Mouse (Mus musculus): Measurements from ENCODE around the gene Cpn2. TPM values are rescaled to one million over a fixed set of nuclear protein-coding genes. Genes with fewer than 3 reads are reported as not detected.

Gene Cpn2
- polyA plus RNA-seq, 1 experiment, result 0.02 TPM

GRCm38 (mm10) chr16:30278406-30278805, 11.1 kb upstream of the Cpn2 start:
- Histone ChIP-seq H3K27me3 (ENCODE audit: control insufficient read depth, insufficient read depth, low read length) (no peaks in the 10 kb centered on the region), H3K4me1 (ENCODE audit: control insufficient read depth, insufficient read depth, low read length) (peaks cover 8% of the 10 kb centered on the region)
- TF ChIP-seq POLR2A (IDR thresholded peaks at IDR 0.05; ENCODE audit: control insufficient read depth, low read depth, low read length) (no peak), CTCF (IDR thresholded peaks at IDR 0.05; ENCODE audit: control insufficient read depth, insufficient read depth, insufficient replicate concordance, low read depth, low read length) (no peak)

GRCm38 (mm10) chr16:30275558-30276340, 8.4 kb upstream of the Cpn2 start:
- H3K4me3 ChIP-seq (ENCODE audit: control insufficient read depth, low read depth, low read length), result no peak overlapping the region
- H3K27me3 ChIP-seq (ENCODE audit: control insufficient read depth, insufficient read depth, low read length), result no peaks in the 10 kb centered on the region
- H3K4me1 ChIP-seq (ENCODE audit: control insufficient read depth, insufficient read depth, low read length), result no peaks in the 10 kb centered on the region
- no peak for TF ChIP-seq POLR2A (IDR thresholded peaks at IDR 0.05; ENCODE audit: control insufficient read depth, low read depth, low read length)
- TF ChIP-seq CTCF (IDR thresholded peaks at IDR 0.05; ENCODE audit: control insufficient read depth, insufficient read depth, insufficient replicate concordance, low read depth, low read length), result no peak
- no peaks in the 10 kb centered on the region for H3K36me3 ChIP-seq (ENCODE audit: control insufficient read depth, insufficient read depth, low read length)
- no peak overlapping the region for H3K27ac ChIP-seq (ENCODE audit: control insufficient read depth, insufficient read depth, low read depth, low read length)

More at GRCm38 (mm10) chr16:30278406-30278805, 11.1 kb upstream of the Cpn2 start:
- Histone ChIP-seq H3K27ac (ENCODE audit: control insufficient read depth, insufficient read depth, low read depth, low read length) (no peak overlapping the region), H3K36me3 (ENCODE audit: control insufficient read depth, insufficient read depth, low read length) (no peaks in the 10 kb centered on the region), H3K4me3 (ENCODE audit: control insufficient read depth, low read depth, low read length) (no peak overlapping the region)

- H3K27me3 ChIP-seq (ENCODE audit: control insufficient read depth, insufficient read depth, low read length), result no peaks in the 10 kb centered on the region
- no peak for TF ChIP-seq POLR2A (IDR thresholded peaks at IDR 0.05; ENCODE audit: control insufficient read depth, low read depth, low read length)
- TF ChIP-seq CTCF (IDR thresholded peaks at IDR 0.05; ENCODE audit: control insufficient read depth, insufficient read depth, insufficient replicate concordance, low read depth, low read length), result no peak
- no peak overlapping the region for H3K4me3 ChIP-seq (ENCODE audit: control insufficient read depth, low read depth, low read length)
Measured at GRCm38 (mm10) chr16:30273065-30273464, 5.8 kb upstream of the Cpn2 start.

GRCm38 (mm10) chr16:30271941-30272595, 4.8 kb upstream of the Cpn2 start:
- no peaks in the 10 kb centered on the region for H3K27me3 ChIP-seq (ENCODE audit: control insufficient read depth, insufficient read depth, low read length)
- H3K27ac ChIP-seq (ENCODE audit: control insufficient read depth, insufficient read depth, low read depth, low read length), result no peak overlapping the region
- no peaks in the 10 kb centered on the region for H3K36me3 ChIP-seq (ENCODE audit: control insufficient read depth, insufficient read depth, low read length)
- TF ChIP-seq CTCF (IDR thresholded peaks at IDR 0.05; ENCODE audit: control insufficient read depth, insufficient read depth, insufficient replicate concordance, low read depth, low read length) (no peak), POLR2A (IDR thresholded peaks at IDR 0.05; ENCODE audit: control insufficient read depth, low read depth, low read length) (no peak)
- no peak overlapping the region for H3K4me3 ChIP-seq (ENCODE audit: control insufficient read depth, low read depth, low read length)
- no peaks in the 10 kb centered on the region for H3K4me1 ChIP-seq (ENCODE audit: control insufficient read depth, insufficient read depth, low read length)

More at GRCm38 (mm10) chr16:30273065-30273464, 5.8 kb upstream of the Cpn2 start:
- H3K27ac ChIP-seq (ENCODE audit: control insufficient read depth, insufficient read depth, low read depth, low read length), result no peak overlapping the region
- H3K4me1 ChIP-seq (ENCODE audit: control insufficient read depth, insufficient read depth, low read length), result no peaks in the 10 kb centered on the region
- no peaks in the 10 kb centered on the region for H3K36me3 ChIP-seq (ENCODE audit: control insufficient read depth, insufficient read depth, low read length)

GRCm38 (mm10) chr16:30271223-30271761, 4.0 kb upstream of the Cpn2 start:
- Histone ChIP-seq H3K27me3 (ENCODE audit: control insufficient read depth, insufficient read depth, low read length) (no peaks in the 10 kb centered on the region), H3K27ac (ENCODE audit: control insufficient read depth, insufficient read depth, low read depth, low read length) (no peak overlapping the region), H3K4me3 (ENCODE audit: control insufficient read depth, low read depth, low read length) (no peak overlapping the region), H3K4me1 (ENCODE audit: control insufficient read depth, insufficient read depth, low read length) (no peaks in the 10 kb centered on the region), H3K36me3 (ENCODE audit: control insufficient read depth, insufficient read depth, low read length) (no peaks in the 10 kb centered on the region)
- TF ChIP-seq CTCF (IDR thresholded peaks at IDR 0.05; ENCODE audit: control insufficient read depth, insufficient read depth, insufficient replicate concordance, low read depth, low read length) (no peak), POLR2A (IDR thresholded peaks at IDR 0.05; ENCODE audit: control insufficient read depth, low read depth, low read length) (no peak)

- TF ChIP-seq CTCF (IDR thresholded peaks at IDR 0.05; ENCODE audit: control insufficient read depth, insufficient read depth, insufficient replicate concordance, low read depth, low read length) (no peak), POLR2A (IDR thresholded peaks at IDR 0.05; ENCODE audit: control insufficient read depth, low read depth, low read length) (no peak)
- no peaks in the 10 kb centered on the region for H3K4me1 ChIP-seq (ENCODE audit: control insufficient read depth, insufficient read depth, low read length)
- no peak overlapping the region for H3K4me3 ChIP-seq (ENCODE audit: control insufficient read depth, low read depth, low read length)
- H3K27me3 ChIP-seq (ENCODE audit: control insufficient read depth, insufficient read depth, low read length), result no peaks in the 10 kb centered on the region
- no peaks in the 10 kb centered on the region for H3K36me3 ChIP-seq (ENCODE audit: control insufficient read depth, insufficient read depth, low read length)
- no peak overlapping the region for H3K27ac ChIP-seq (ENCODE audit: control insufficient read depth, insufficient read depth, low read depth, low read length)
Measured at GRCm38 (mm10) chr16:30266561-30266960, 738 bp downstream of the Cpn2 start.

GRCm38 (mm10) chr16:30265611-30266010, 1.7 kb downstream of the Cpn2 start:
- Histone ChIP-seq H3K27ac (ENCODE audit: control insufficient read depth, insufficient read depth, low read depth, low read length) (no peak overlapping the region), H3K27me3 (ENCODE audit: control insufficient read depth, insufficient read depth, low read length) (no peaks in the 10 kb centered on the region), H3K36me3 (ENCODE audit: control insufficient read depth, insufficient read depth, low read length) (no peaks in the 10 kb centered on the region), H3K4me1 (ENCODE audit: control insufficient read depth, insufficient read depth, low read length) (no peaks in the 10 kb centered on the region), H3K4me3 (ENCODE audit: control insufficient read depth, low read depth, low read length) (no peak overlapping the region)
- TF ChIP-seq CTCF (IDR thresholded peaks at IDR 0.05; ENCODE audit: control insufficient read depth, insufficient read depth, insufficient replicate concordance, low read depth, low read length) (no peak), POLR2A (IDR thresholded peaks at IDR 0.05; ENCODE audit: control insufficient read depth, low read depth, low read length) (no peak)

Data from testis, adult 2 months (tissue).